In genomic region chr6:100170711-100171348, GRCm38 (mm10) we compare ENCODE assay signal across 8 mouse cellular contexts.
DNase-seq lines count a peak whose midpoint lies in the region; ATAC-seq and TF ChIP-seq lines count a peak whose summit lies in the region.

No protein-coding gene starts in this region.

- DNase-seq in brain, adult 2 months (ENCODE audit: low read depth, low spot score): peak; percentile 88
- peak; percentile 79 for DNase-seq in forebrain, embryonic 14.5 days (ENCODE audit: low spot score)
- peak; percentile 47 for DNase-seq in hindbrain, embryonic 14.5 days (ENCODE audit: low spot score)
- peak; percentile 84 to 88 for DNase-seq in left cerebral cortex, adult 18-20 months (ENCODE audit: low spot score in 2 of 2)
- peak; percentile 63 for DNase-seq in lung, postnatal 10 days
- DNase-seq in right cerebral cortex, postnatal 10 days (ENCODE audit: low spot score in 2 of 2): peak; percentile 80 to 82

- no peak; the same call in 1 of the 2 replicates for ATAC-seq in forebrain, embryonic 14.5 days
- ATAC-seq in hindbrain, embryonic 14.5 days (ENCODE audit: low FRiP score): no peak
- ATAC-seq in CD4-positive, CD25-positive, alpha-beta regulatory T cell, adult 4 months: no peak

- H3K27ac ChIP-seq in forebrain, embryonic 14.5 days (ENCODE audit: low read depth, low read length): no peak overlapping the region
- no peak overlapping the region for H3K27ac ChIP-seq in hindbrain, embryonic 14.5 days

- WGBS in forebrain, embryonic 14.5 days: 2% methylated on average over 22 of the region's 22 CpGs
- WGBS in hindbrain, embryonic 14.5 days: 5% methylated on average over 22 of the region's 22 CpGs

- H3K36me3 ChIP-seq in E14TG2a.4 (ENCODE audit: insufficient read depth, low read length): no peaks in the 10 kb centered on the region
- H3K36me3 ChIP-seq in forebrain, embryonic 14.5 days (ENCODE audit: control insufficient read depth, insufficient read depth, low read length): no peaks in the 10 kb centered on the region
- H3K36me3 ChIP-seq in hindbrain, embryonic 14.5 days (replicated peaks; ENCODE audit: control insufficient read depth, insufficient read depth): no peaks in the 10 kb centered on the region

- H3K9ac ChIP-seq in forebrain, embryonic 14.5 days (ENCODE audit: low read length): peak overlapping the region; percentile 41; the same call in 1 of the 2 replicates
- H3K9ac ChIP-seq in hindbrain, embryonic 14.5 days: 0 out of 2 replicates have a peak overlapping the region, but pooled peaks have one; percentile 25

- H3K4me1 ChIP-seq in E14TG2a.4 (replicated peaks; ENCODE audit: low read depth, low read length): peaks cover 14% of the 10 kb centered on the region
- peaks cover 7% of the 10 kb centered on the region; the same call in 1 of the 2 replicates for H3K4me1 ChIP-seq in forebrain, embryonic 14.5 days (ENCODE audit: control insufficient read depth, insufficient read depth, low read length)
- peaks cover 14% of the 10 kb centered on the region for H3K4me1 ChIP-seq in hindbrain, embryonic 14.5 days (replicated peaks; ENCODE audit: control insufficient read depth, insufficient read depth, low read length)

- peak overlapping the region; percentile 44 for H3K4me2 ChIP-seq in forebrain, embryonic 14.5 days (ENCODE audit: low read length)
- H3K4me2 ChIP-seq in hindbrain, embryonic 14.5 days (replicated peaks): peak overlapping the region; percentile 30

- H3K4me3 ChIP-seq in E14TG2a.4 (replicated peaks; ENCODE audit: low read length): peak overlapping the region; percentile 63
- peak overlapping the region; percentile 10; the same call in 1 of the 2 replicates for H3K4me3 ChIP-seq in forebrain, embryonic 14.5 days (ENCODE audit: low read depth, low read length)
- no peak overlapping the region for H3K4me3 ChIP-seq in hindbrain, embryonic 14.5 days (replicated peaks; ENCODE audit: low read length)

- H3K27me3 ChIP-seq in E14TG2a.4 (ENCODE audit: insufficient read depth, low read length): peaks cover 59% of the 10 kb centered on the region
- no peaks in the 10 kb centered on the region for H3K27me3 ChIP-seq in forebrain, embryonic 14.5 days (replicated peaks; ENCODE audit: control insufficient read depth, insufficient read depth, low read length)
- H3K27me3 ChIP-seq in hindbrain, embryonic 14.5 days (ENCODE audit: control insufficient read depth, insufficient read depth, low read length): peaks cover 16% of the 10 kb centered on the region; the same call in 1 of the 2 replicates

- TF ChIP-seq CTCF in E14TG2a.4 (conservative IDR thresholded peaks at IDR 0.05; ENCODE audit: low read length): no peak

- no peaks in the 10 kb centered on the region for H3K9me3 ChIP-seq in E14TG2a.4 (ENCODE audit: low read length)
- H3K9me3 ChIP-seq in forebrain, embryonic 14.5 days (replicated peaks; ENCODE audit: control insufficient read depth, low read length): no peaks in the 10 kb centered on the region
- no peaks in the 10 kb centered on the region for H3K9me3 ChIP-seq in hindbrain, embryonic 14.5 days (ENCODE audit: control insufficient read depth, low read length)
